Mouse (Mus musculus): ENCODE data around the gene Smim24. TPM values are rescaled to one million over a fixed set of nuclear protein-coding genes. Genes with fewer than 3 reads are reported as not detected.

Gene Smim24
- total RNA-seq, 2 experiments from 2014 or later, result 1.2 to 1.6 TPM

GRCm38 (mm10) chr10:81389801-81390677 is 2.8 kb upstream of the Smim24 start:
- peak; percentile 84 for DNase-seq

GRCm38 (mm10) chr10:81390678-81390965 is 2.2 kb upstream of the Smim24 start:
- DNase-seq, result peak; percentile 41

- no peak for DNase-seq
Observed at GRCm38 (mm10) chr10:81392270-81392669, 581 bp upstream of the Smim24 start.

- peak; percentile 47 for DNase-seq
Observed at GRCm38 (mm10) chr10:81393456-81394063, 709 bp downstream of the Smim24 start.

- peak; percentile 76 for DNase-seq
Observed at GRCm38 (mm10) chr10:81395127-81395526, 2.3 kb downstream of the Smim24 start.

GRCm38 (mm10) chr10:81395865-81396264 is 3.0 kb downstream of the Smim24 start:
- DNase-seq, result no peak

- DNase-seq, result no peak
Observed at GRCm38 (mm10) chr10:81396749-81397148, 3.9 kb downstream of the Smim24 start.

GRCm38 (mm10) chr10:81399296-81399695 is 6.4 kb downstream of the Smim24 start:
- DNase-seq, result no peak

GRCm38 (mm10) chr10:81399798-81400308 is 7.0 kb downstream of the Smim24 start:
- no peak for DNase-seq

GRCm38 (mm10) chr10:81400371-81401204 is 7.7 kb downstream of the Smim24 start:
- no peak for DNase-seq

GRCm38 (mm10) chr10:81401205-81401520 is 8.3 kb downstream of the Smim24 start:
- DNase-seq, result no peak

GRCm38 (mm10) chr10:81401521-81402226 is 8.8 kb downstream of the Smim24 start:
- DNase-seq, result peak; percentile 69

- DNase-seq, result no peak
Observed at GRCm38 (mm10) chr10:81402227-81402765, 9.4 kb downstream of the Smim24 start.

- DNase-seq, result no peak
Observed at GRCm38 (mm10) chr10:81403511-81403910, 10.7 kb downstream of the Smim24 start.

GRCm38 (mm10) chr10:81404082-81404481 is 11.2 kb downstream of the Smim24 start:
- DNase-seq, result no peak

- DNase-seq, result no peak
Observed at GRCm38 (mm10) chr10:81404720-81405119, 11.9 kb downstream of the Smim24 start.

GRCm38 (mm10) chr10:81405588-81406201 is 12.8 kb downstream of the Smim24 start:
- peak; percentile 71 for DNase-seq

- DNase-seq, result no peak
Observed at GRCm38 (mm10) chr10:81406504-81407440, 13.9 kb downstream of the Smim24 start.

- peak; percentile 88 for DNase-seq
Observed at GRCm38 (mm10) chr10:81407539-81408423, 14.9 kb downstream of the Smim24 start.

Measured in adrenal gland, postnatal 10 days (tissue).